Mouse (Mus musculus) spleen, postnatal 36 days (tissue): Measurements from ENCODE around the gene Gtf2ird1.
A peak's percentile ranks its signal among the peaks of the same experiment; 100 is the strongest.
"Not testable (repeated sequence)": the region's sequence is repeated elsewhere in the genome, so short reads cannot be mapped to it uniquely, and the experiment has no call there.

ENCODE experiments used
- DNase-seq, 2 experiments: peaks; one replicate each; pipeline ENCODE4 v3.0.0; 2022; ENCODE audit warnings: low spot score in 2 of 2, mixed read lengths in 1 of 2

The Gtf2ird1 gene

DNA sequence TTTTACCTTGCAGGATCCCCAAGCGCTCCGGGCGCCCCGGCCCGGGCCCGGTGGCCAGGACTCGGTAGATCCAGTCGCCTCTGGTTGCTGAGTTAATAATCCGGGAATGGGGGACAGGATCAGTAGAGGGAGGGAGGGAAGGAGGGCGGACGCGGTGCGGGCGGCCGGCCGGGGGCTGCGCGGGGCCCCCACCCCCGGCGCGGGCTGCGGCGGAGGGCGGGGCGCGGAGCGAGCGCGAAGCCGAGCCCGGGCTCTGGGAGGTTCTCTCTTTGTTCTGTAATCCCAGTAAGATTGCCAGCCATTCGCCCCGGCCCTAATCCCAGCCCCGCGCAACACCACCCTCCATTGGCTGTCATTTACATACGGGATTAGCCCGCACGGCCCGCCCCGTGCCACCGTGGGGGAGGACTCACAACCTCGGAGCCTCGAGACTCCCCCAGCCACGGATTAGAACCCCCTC is at the start of gene Gtf2ird1:
TSS of gene Gtf2ird1 (minus strand) at position 214 of the 460 bp plus-strand sequence.
- peak in 1 of 2 experiments; percentile 40 for DNase-seq

- no peak for DNase-seq
Measured at GRCm38 (mm10) chr5:134505810-134506292, 49.3 kb upstream of the Gtf2ird1 start.

- DNase-seq: no peak
Measured at GRCm38 (mm10) chr5:134502591-134502990, 46.1 kb upstream of the Gtf2ird1 start.

DNA sequence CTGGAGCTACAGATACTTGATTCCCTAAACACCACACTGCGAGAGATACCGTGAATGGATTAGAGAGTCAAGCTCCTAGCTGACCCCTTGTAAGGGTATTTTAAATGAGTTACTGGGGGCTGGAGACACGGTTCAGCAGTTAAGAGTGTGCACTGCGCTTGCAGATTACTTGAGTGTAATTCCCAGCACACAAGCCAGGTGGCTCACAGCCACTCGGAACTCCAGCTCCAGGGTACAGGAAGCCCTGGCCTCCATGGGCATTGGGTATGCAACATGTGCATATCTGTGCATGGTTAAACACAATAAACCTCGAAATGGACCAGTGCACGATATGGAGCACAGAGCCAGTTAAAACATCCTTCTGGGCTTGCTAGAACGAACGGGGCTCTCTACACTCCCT is 44.9 kb upstream of the Gtf2ird1 start:
- DNase-seq: no peak

- no peak for DNase-seq
Measured at GRCm38 (mm10) chr5:134500681-134501080, 44.2 kb upstream of the Gtf2ird1 start.

- DNase-seq: peak; percentile 26 to 50
Measured at GRCm38 (mm10) chr5:134500062-134500461, 43.5 kb upstream of the Gtf2ird1 start.

- DNase-seq: no peak
Measured at GRCm38 (mm10) chr5:134497026-134497425, 40.5 kb upstream of the Gtf2ird1 start.

- no peak for DNase-seq
Measured at GRCm38 (mm10) chr5:134495796-134496195, 39.3 kb upstream of the Gtf2ird1 start.

DNA sequence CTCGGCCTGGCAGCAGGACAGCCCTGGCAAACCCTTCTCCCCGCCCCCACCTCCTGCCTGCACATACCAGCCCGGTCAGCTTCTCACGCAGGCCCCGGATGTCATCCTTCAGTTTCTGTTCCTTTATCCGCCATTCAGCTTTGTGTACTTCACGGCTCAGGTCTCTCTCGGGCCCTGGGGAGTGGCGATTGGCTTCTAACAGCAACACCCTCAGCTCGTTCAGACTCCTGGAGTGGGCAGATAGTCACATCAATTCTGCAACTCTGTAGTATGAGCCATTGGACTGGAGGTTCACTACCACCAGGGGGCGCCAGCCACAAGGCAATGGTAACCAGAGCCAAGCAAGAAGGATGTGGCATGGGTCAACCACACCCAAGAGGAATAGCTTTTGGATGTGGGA is 37.6 kb upstream of the Gtf2ird1 start:
- peak; percentile 78 to 86 for DNase-seq

- DNase-seq: no peak
Measured at GRCm38 (mm10) chr5:134492956-134493355, 36.4 kb upstream of the Gtf2ird1 start.

- peak; percentile 80 to 83 for DNase-seq
Measured at GRCm38 (mm10) chr5:134491712-134492417, 35.3 kb upstream of the Gtf2ird1 start.

- no peak for DNase-seq
Measured at GRCm38 (mm10) chr5:134491206-134491605, 34.7 kb upstream of the Gtf2ird1 start.

DNA sequence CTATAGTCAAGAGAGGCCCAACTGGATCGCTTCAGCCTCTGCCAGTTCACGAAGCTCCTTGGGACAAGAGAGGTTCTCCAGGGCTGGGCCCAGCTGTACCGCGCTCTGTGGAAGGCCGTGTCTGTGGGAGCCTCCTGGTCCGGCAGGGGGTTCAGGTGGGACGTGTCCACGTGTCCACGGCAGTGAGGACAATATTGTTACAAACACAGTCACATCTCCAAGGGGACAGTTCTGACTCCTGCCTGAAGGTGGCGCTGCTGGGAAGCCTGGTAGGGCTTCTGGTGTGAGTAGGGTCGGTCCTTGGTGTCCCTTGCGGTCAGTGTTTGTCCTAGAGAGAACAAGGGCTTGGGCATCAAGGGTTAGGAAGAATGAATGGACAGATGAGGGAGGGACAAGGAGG is 33.9 kb upstream of the Gtf2ird1 start:
- DNase-seq: peak in 1 of 2 experiments; percentile 29

DNA sequence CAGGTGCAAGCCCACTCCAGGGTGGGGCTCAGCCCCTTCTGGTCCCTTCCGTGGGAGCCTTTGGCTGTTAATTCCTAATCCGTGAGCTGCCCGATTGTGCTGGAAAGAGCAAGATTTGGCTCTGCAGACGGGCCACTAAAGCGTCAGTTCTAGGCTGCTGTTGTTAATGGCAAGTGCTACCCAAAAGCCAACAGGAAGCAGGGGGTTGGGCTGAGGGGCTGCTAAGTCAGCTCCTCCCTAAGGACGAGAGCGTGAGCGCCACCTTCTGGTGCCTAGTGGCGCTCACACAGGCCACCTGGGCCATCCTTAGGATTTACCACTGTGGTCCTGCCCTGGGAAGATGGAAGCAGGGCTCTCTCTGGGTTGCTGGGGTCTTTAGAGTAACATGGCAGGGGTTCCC is 33.1 kb upstream of the Gtf2ird1 start:
- peak; percentile 39 to 40 for DNase-seq

DNA sequence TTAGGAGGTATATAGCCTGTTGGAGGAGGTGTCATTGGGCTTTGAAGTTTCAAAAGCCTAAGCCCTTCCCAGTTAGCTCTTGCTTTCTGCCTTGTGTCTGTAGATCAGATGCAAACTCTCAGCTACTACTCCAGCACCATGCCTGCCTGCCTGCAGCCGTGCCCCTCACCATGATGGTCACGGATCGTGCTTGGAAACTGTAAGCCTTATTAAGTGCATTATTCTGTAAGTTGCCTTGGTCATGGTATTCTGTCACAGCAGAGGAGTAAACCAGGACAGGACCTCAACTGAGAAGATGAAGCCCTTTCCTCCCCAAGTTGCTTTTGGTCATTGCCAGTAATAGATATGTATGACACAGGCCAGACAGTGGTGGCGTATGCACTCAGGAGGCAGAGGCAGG is 32.1 kb upstream of the Gtf2ird1 start:
- no peak for DNase-seq

GRCm38 (mm10) chr5:134488042-134488441 is 31.5 kb upstream of the Gtf2ird1 start:
- no peak for DNase-seq

GRCm38 (mm10) chr5:134485900-134486665 is 29.6 kb upstream of the Gtf2ird1 start:
- DNase-seq: peak; percentile 52 to 55

- no peak for DNase-seq
Measured at GRCm38 (mm10) chr5:134485183-134485730, 28.7 kb upstream of the Gtf2ird1 start.

- DNase-seq: no peak
Measured at GRCm38 (mm10) chr5:134483291-134483690, 26.8 kb upstream of the Gtf2ird1 start.

DNA sequence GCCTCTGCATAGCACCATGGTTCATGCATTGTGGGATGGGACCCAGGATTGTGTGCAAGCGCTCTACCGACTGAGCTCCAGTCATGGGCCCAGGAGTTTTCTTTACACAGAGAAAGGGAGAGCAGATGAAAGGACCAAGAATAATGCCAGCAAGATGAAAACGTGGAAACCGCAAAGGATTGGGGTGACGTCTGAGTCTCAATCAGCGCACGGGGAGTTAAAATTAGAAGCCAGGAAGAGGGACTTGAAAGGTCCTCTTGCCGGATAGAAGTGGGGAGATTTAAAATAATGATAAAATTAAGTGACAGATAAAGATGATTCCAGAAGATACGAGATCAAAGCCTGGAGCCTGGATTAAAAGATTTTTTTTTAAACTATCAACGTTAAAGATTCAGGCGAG is 25.8 kb upstream of the Gtf2ird1 start:
- DNase-seq: no peak

- DNase-seq: not testable (repeated sequence)
Measured at GRCm38 (mm10) chr5:134478886-134479285, 22.4 kb upstream of the Gtf2ird1 start.

DNA sequence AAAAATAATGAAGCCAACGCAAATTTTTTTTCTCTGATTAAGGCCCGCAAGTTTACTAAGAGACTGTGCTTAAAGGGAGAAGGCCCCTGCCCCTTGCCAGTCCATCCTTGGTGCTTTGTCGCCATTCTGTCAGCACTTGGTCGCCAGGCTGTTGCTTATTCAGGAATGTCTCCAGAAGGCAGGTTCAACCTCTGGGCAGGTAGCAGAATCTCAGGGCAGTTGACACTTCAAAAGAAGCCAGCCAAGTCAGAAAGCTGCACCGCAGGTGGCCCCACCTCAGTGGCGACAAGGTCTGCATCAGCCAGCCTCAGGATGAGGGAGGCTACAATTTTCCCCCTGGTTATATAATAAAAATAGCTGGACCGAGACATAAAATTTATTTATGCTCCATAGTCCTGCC is 19.2 kb upstream of the Gtf2ird1 start:
- DNase-seq: not testable (repeated sequence)
